Mouse (Mus musculus): ENCODE measurements around the gene Bcl3. TPM values are rescaled to one million over a fixed set of nuclear protein-coding genes. Genes with fewer than 3 reads are reported as not detected.

Gene Bcl3
- total RNA-seq, 2 experiments from 2014 or later = 1.0 TPM; not detected in 1

Other genes with a start within 250 kb of the Bcl3 start
- gene Zfp296, start 245.5 kb downstream of the Bcl3 start, total RNA-seq (2021) = under 1 TPM; 0.36 to 0.45 TPM
- gene Gemin7, start 245.2 kb downstream of the Bcl3 start, total RNA-seq (2021) = 10 to 100 TPM; 51.7 to 55.2 TPM
- 10 to 100 TPM; 78.0 to 81.5 TPM for gene Clasrp, start 218.3 kb downstream of the Bcl3 start, total RNA-seq (2021)
- gene Relb, start 193.3 kb downstream of the Bcl3 start, total RNA-seq (2021) = 1 to 10 TPM; 5.9 to 6.5 TPM
- gene Clptm1, start 157.7 kb downstream of the Bcl3 start, total RNA-seq (2021) = 100 to 1,000 TPM; 144 to 147 TPM
- not detected for gene Apoc2, start 144.8 kb downstream of the Bcl3 start, total RNA-seq (2021)
- not detected for gene Gm44805, start 141.3 kb downstream of the Bcl3 start, total RNA-seq (2021)
- not detected for gene Apoc4, start 141.3 kb downstream of the Bcl3 start, total RNA-seq (2021)
- gene Apoc1, start 130.1 kb downstream of the Bcl3 start, total RNA-seq (2021) = 1 to 10 TPM; 3.1 to 3.3 TPM
- gene Apoe, start 123.6 kb downstream of the Bcl3 start, total RNA-seq (2021) = 1,000 to 10,000 TPM; 1,326 to 1,376 TPM
- gene Tomm40, start 107.3 kb downstream of the Bcl3 start, total RNA-seq (2021) = 100 to 1,000 TPM; 114 to 118 TPM
- 10 to 100 TPM; 18.9 to 22.0 TPM for gene Nectin2, start 72.3 kb downstream of the Bcl3 start, total RNA-seq (2021)
- 10 to 100 TPM; 10.3 to 10.9 TPM for gene Bcam, start 51.8 kb downstream of the Bcl3 start, total RNA-seq (2021)
- gene Cblc, start 26.0 kb downstream of the Bcl3 start, total RNA-seq (2021) = not detected
- 1 to 10 TPM; 6.3 to 6.7 TPM for gene Gm19345, start 29.2 kb upstream of the Bcl3 start, total RNA-seq (2021)
- gene Ceacam16, start 38.5 kb upstream of the Bcl3 start, total RNA-seq (2021) = not detected
- gene Ceacam19, start 65.2 kb upstream of the Bcl3 start, total RNA-seq (2021) = not detected
- 10 to 100 TPM in 1 of 2 experiments, 1 to 10 TPM in 1; 9.8 to 14.1 TPM for gene Pvr, start 98.4 kb upstream of the Bcl3 start, total RNA-seq (2021)
- not detected for gene Igsf23, start 128.0 kb upstream of the Bcl3 start, total RNA-seq (2021)
- gene Ceacam20, start 142.6 kb upstream of the Bcl3 start, total RNA-seq (2021) = not detected
- not detected for gene Nlrp9b, start 168.7 kb upstream of the Bcl3 start, total RNA-seq (2021)

Measured in left cerebral cortex, postnatal 10 days (tissue).